Mouse (Mus musculus) cerebellum, adult 2 months (tissue): Measurements from ENCODE around the gene Lce1j.

ENCODE experiments used
- CTCF ChIP-seq: fragments of 200-500 bp; IDR thresholded peaks from 2 replicates; pipeline ENCODE4 v1.5.1; 2011; ENCODE audit warnings: low read depth, mild to moderate bottlenecking, control low read depth, low read length, moderate library complexity, borderline replicate concordance; ENCODE audit not compliant: insufficient read depth
- POLR2A ChIP-seq: fragments of 200-500 bp; IDR thresholded peaks from 2 replicates; pipeline ENCODE4 v1.6.1; 2011; ENCODE audit warnings: low read length, control low read depth, borderline replicate concordance; ENCODE audit not compliant: insufficient read depth

- no peak for TF ChIP-seq CTCF
- no peak for TF ChIP-seq POLR2A
Measured at GRCm38 (mm10) chr3:92815581-92815980, 25.3 kb upstream of the Lce1j start.
